Mouse (Mus musculus) liver, embryonic 12.5 days (tissue): ENCODE measurements around the gene C9orf72. TPM values are rescaled to one million over a fixed set of nuclear protein-coding genes. Genes with fewer than 3 reads are reported as not detected.

Source experiments
- ATAC-seq: fragments of 200-750 bp; cut with Nextera tagmentation; 2 replicates; pipeline ENCODE4 v1.8.0; 2017; ENCODE audit warnings: moderate number of reproducible peaks, mild to moderate bottlenecking, moderate library complexity
- H3K27ac ChIP-seq: fragments of 300-500 bp; sonication (generic); 2 replicates; pipeline ENCODE4 v1.5.1; 2016; ENCODE audit warnings: mild to moderate bottlenecking
- H3K27me3 ChIP-seq: fragments of 300-500 bp; sonication (generic); replicated peaks from 2 replicates; pipeline ENCODE4 v1.6.1; 2016; ENCODE audit warnings: mild to moderate bottlenecking, moderate library complexity
- H3K36me3 ChIP-seq: fragments of 300-500 bp; sonication (generic); 2 replicates; pipeline ENCODE4 v1.6.1; 2016; ENCODE audit warnings: mild to moderate bottlenecking, moderate library complexity
- H3K4me1 ChIP-seq: fragments of 300-500 bp; sonication (generic); 2 replicates; pipeline ENCODE4 v1.6.1; 2016
- H3K4me2 ChIP-seq: fragments of 300-500 bp; sonication (generic); 2 replicates; pipeline ENCODE4 v1.6.1; 2016; ENCODE audit warnings: mild to moderate bottlenecking, moderate library complexity
- H3K4me3 ChIP-seq: fragments of 300-500 bp; sonication (generic); 2 replicates; pipeline ENCODE4 v1.5.1; 2016; ENCODE audit warnings: mild to moderate bottlenecking, moderate library complexity
- H3K9ac ChIP-seq: fragments of 300-500 bp; sonication (generic); 2 replicates; pipeline ENCODE4 v1.6.1; 2016; ENCODE audit warnings: mild to moderate bottlenecking, moderate library complexity
- H3K9me3 ChIP-seq: fragments of 300-500 bp; sonication (generic); replicated peaks from 2 replicates; pipeline ENCODE4 v1.6.1; 2016; ENCODE audit warnings: mild to moderate bottlenecking, moderate library complexity
- WGBS: fragments of 180-500 bp; shearing (Covaris S2); methylation state at CpG from one replicate; pipeline ENCODE4 v1.1.7; 2016; ENCODE audit not compliant: insufficient replicate concordance; 5-methylcytosine and 5-hydroxymethylcytosine counted together
- polyA plus RNA-seq: library from polyadenylated mRNA; unstranded; fragments of >200 nt; fragmentation: Nextera tagmentation; extraction: Ambion mirVana; gene quantifications from 2 replicates; pipeline ENCODE4 v1.2.1, GENCODE M21; 2016

C9orf72 gene
- polyA plus RNA-seq, 1 experiment from 2014 or later: 3.4 TPM

DNA sequence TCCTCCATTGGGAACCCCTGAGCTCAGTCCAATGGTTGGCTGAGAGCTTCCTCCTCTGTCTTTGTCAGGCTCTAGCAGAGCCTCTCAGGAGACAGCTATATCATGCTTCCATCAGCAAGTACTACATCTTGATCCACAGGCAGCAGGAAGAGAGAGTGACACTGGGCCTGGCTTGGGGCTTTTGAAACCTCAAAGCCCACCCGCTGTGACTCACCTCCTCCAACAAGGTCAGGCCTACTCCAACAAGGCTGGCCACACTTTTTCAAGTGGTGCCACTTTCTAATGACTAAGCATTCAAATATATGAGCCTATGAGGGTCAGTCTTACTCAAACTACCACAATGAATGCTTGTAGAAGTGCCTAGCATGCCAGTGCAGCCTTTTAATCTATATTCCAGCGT, 53.5 kb downstream of the C9orf72 start:
- H3K9me3 ChIP-seq: no peaks in the 10 kb centered on the region
- H3K36me3 ChIP-seq: no peaks in the 10 kb centered on the region
- ATAC-seq: no peak
- WGBS: 63% methylated on average over 2 of the region's 2 CpGs
- H3K4me3 ChIP-seq: no peak overlapping the region
- no peak overlapping the region for H3K4me2 ChIP-seq
- H3K9ac ChIP-seq: no peak overlapping the region
- H3K4me1 ChIP-seq: peaks cover 2% of the 10 kb centered on the region; the same call in 1 of the 2 replicates
- no peak overlapping the region for H3K27ac ChIP-seq
- no peaks in the 10 kb centered on the region for H3K27me3 ChIP-seq

DNA sequence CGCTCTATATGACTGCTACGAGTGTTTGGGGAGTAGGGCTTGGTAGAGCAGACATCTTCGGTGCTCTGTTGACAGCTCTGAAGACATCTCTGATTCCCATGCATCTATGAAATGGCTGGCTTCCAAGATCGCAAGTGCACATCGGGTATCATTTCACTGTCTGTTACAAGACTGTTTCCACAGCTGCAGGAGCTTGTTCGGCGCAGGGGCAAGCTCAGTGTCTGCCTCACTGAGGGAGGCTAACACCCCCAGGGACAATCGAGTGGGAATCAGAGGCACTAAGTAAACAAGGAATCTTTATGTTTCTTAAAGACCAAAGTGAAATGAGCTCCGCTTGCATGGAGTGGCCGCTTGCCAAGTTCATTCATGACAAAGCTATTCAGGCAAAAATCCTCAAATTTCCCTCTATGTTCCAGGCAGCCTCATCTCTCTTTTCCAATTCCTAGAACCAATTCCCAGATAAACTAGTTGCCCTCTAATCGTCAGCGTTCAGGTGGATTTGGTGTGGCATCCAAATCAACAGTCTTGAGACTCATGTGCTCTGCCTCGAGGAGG, 56.3 kb downstream of the C9orf72 start:
- no peak overlapping the region for H3K4me2 ChIP-seq
- H3K27me3 ChIP-seq: no peaks in the 10 kb centered on the region

GRCm38 (mm10) chr4:35167855-35168254, 58.1 kb downstream of the C9orf72 start:
- Histone ChIP-seq H3K4me2 (no peak overlapping the region), H3K36me3 (no peaks in the 10 kb centered on the region), H3K4me3 (no peak overlapping the region), H3K27me3 (no peaks in the 10 kb centered on the region), H3K9ac (no peak overlapping the region), H3K27ac (no peak overlapping the region), H3K4me1 (0 out of 2 replicates have a peak, but pooled peaks cover 3% of the 10 kb centered on the region), H3K9me3 (no peaks in the 10 kb centered on the region)
- WGBS: 58% methylated on average over 5 of the region's 5 CpGs
- ATAC-seq: no peak

More for the DNA sequence above, 56.3 kb downstream of the C9orf72 start:
- 0 out of 2 replicates have a peak, but pooled peaks cover 3% of the 10 kb centered on the region for H3K4me1 ChIP-seq
- H3K27ac ChIP-seq: no peak overlapping the region
- WGBS: 70% methylated on average over 13 of the region's 13 CpGs
- no peak overlapping the region for H3K9ac ChIP-seq
- no peaks in the 10 kb centered on the region for H3K36me3 ChIP-seq
- H3K4me3 ChIP-seq: no peak overlapping the region
- ATAC-seq: no peak
- H3K9me3 ChIP-seq: no peaks in the 10 kb centered on the region

DNA sequence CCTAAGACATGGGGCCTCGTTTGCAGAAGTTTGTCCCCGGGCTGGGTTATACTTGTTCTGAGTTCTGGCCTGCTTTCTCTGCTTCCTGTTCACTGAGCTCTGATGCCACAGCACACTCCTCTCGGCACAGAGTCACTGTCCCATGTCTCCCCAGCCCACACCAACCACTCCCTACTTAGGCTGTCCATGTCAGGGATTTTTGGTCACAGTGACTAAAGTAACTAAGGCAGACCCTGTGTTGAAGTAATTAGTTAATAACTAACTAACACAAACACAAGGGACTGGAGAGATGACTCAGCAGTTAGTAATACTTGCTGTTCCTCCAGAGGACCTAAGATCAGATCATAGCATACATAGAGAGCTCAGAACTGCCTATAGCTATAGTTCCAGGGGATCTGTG, 60.0 kb downstream of the C9orf72 start:
- ATAC-seq: peak; percentile 68; the same call in 1 of the 2 replicates
- no peak overlapping the region for H3K27ac ChIP-seq

GRCm38 (mm10) chr4:35165275-35165674, 60.7 kb downstream of the C9orf72 start:
- Histone ChIP-seq H3K9ac (no peak overlapping the region), H3K4me2 (no peak overlapping the region), H3K27ac (no peak overlapping the region), H3K4me1 (0 out of 2 replicates have a peak, but pooled peaks cover 3% of the 10 kb centered on the region), H3K9me3 (no peaks in the 10 kb centered on the region), H3K27me3 (no peaks in the 10 kb centered on the region), H3K4me3 (no peak overlapping the region), H3K36me3 (no peaks in the 10 kb centered on the region)
- WGBS: 68% methylated on average over 2 of the region's 2 CpGs
- no peak for ATAC-seq

More for the DNA sequence above, 60.0 kb downstream of the C9orf72 start:
- no peak overlapping the region for H3K9ac ChIP-seq
- no peak overlapping the region for H3K4me3 ChIP-seq
- H3K4me1 ChIP-seq: 0 out of 2 replicates have a peak, but pooled peaks cover 3% of the 10 kb centered on the region
- H3K9me3 ChIP-seq: no peaks in the 10 kb centered on the region
- no peak overlapping the region for H3K4me2 ChIP-seq
- 22% methylated on average over 3 of the region's 3 CpGs for WGBS
- no peaks in the 10 kb centered on the region for H3K36me3 ChIP-seq
- no peaks in the 10 kb centered on the region for H3K27me3 ChIP-seq

GRCm38 (mm10) chr4:35157815-35158214, 68.2 kb downstream of the C9orf72 start:
- H3K9me3 ChIP-seq: no peaks in the 10 kb centered on the region
- WGBS: 34% methylated on average over 11 of the region's 11 CpGs
- H3K4me2 ChIP-seq: peak overlapping the region; percentile 80
- no peaks in the 10 kb centered on the region for H3K36me3 ChIP-seq
- no peak for ATAC-seq
- H3K27me3 ChIP-seq: peaks cover 15% of the 10 kb centered on the region
- no peak overlapping the region for H3K9ac ChIP-seq
- H3K27ac ChIP-seq: no peak overlapping the region
- H3K4me3 ChIP-seq: no peak overlapping the region
- peaks cover 10% of the 10 kb centered on the region; the same call in 1 of the 2 replicates for H3K4me1 ChIP-seq

DNA sequence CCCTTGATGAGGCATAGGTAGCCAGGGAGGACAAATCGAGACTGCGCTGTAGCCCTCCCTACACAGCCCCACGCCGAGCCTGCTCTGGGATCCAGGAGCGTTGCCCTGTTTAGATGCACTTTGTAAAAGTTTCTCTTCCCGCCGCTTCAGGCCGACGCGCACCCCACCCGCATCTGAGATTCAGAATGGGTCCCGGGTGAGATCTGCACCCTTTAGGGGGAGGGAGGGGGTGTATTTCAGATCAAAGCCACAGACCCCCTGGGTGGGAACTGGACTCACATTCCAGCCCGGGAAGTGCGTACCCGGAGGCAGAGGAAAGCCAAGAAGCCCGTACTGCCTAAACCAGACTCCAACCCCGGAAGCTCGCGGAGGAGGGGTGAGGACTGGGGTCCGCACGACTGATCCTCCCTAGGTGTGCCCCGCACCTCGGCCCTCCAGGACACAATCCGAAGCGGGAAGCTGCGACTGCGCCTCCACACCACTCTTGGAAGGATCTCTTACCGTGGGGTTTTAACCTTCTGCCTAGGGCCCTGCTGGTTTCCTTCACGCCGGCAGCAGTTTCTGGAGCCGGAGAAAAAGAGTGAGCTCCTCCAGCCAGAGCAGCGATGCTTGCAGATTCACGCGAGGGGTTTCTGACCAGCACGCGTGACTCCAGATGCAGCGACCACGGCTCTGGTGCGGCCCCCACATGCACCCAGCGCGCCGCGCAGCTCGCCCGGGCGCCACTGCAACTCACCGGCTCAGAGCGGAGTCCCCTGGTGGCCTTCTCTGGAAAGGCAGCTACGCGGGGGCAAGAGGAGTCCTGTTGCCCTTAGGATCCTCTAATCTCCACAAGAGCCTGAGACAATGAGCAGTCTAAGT, 69.0 kb downstream of the C9orf72 start, which contains the start of gene Mob3b:
Gene Mob3b (minus strand): TSS at position 734 of the 861 bp plus-strand sequence.
- WGBS: 0% methylated on average over 50 of the region's 50 CpGs
- H3K9me3 ChIP-seq: no peaks in the 10 kb centered on the region
- H3K4me3 ChIP-seq: peak within 1 kb of the TSS; percentile 59
- no peaks in the 10 kb centered on the region for H3K36me3 ChIP-seq
- H3K27me3 ChIP-seq: peaks cover 15% of the 10 kb centered on the region
- H3K4me1 ChIP-seq: peaks cover 10% of the 10 kb centered on the region; the same call in 1 of the 2 replicates
- peak within 1 kb of the TSS; percentile 80 for H3K4me2 ChIP-seq
- peak; percentile 77 for ATAC-seq
- peak within 1 kb of the TSS; percentile 62 for H3K27ac ChIP-seq
- H3K9ac ChIP-seq: peak within 1 kb of the TSS; percentile 53

DNA sequence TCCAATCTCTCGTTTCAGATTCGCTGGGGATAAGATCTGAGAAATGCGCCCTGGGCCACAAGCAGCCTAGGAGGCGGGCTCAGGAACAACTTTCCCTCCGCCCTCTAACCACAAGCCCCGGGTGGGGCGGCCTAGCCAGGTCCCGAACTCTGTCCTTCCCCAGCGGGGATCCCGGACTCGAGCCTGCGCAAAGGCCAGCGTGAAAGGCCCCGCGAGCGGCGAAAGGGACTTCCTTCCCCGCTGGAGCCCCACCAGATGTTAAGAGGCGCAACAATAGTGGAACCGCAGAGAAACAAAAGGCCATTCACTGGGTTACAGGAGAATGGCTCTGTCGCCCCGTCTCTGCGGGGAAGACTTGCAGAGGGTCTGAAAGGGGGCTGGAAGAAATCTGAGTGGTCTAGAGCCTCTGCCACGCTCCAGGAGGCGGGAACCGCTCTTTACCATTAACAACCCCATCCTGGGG, 69.8 kb downstream of the C9orf72 start:
- Histone ChIP-seq H3K36me3 (no peaks in the 10 kb centered on the region), H3K9me3 (no peaks in the 10 kb centered on the region), H3K27me3 (peaks cover 15% of the 10 kb centered on the region), H3K4me3 (peak overlapping the region; percentile 59), H3K4me1 (peaks cover 10% of the 10 kb centered on the region; the same call in 1 of the 2 replicates), H3K4me2 (peak overlapping the region; percentile 80), H3K9ac (peak overlapping the region; percentile 53), H3K27ac (peak overlapping the region; percentile 62)
- WGBS: under 1% methylated on average over 26 of the region's 26 CpGs
- peak; percentile 66 for ATAC-seq

GRCm38 (mm10) chr4:35155132-35155922, 70.6 kb downstream of the C9orf72 start:
- WGBS: 23% methylated on average over 20 of the region's 20 CpGs
- peak overlapping the region; percentile 62 for H3K27ac ChIP-seq
- ATAC-seq: peak; percentile 50
- peaks cover 10% of the 10 kb centered on the region; the same call in 1 of the 2 replicates for H3K4me1 ChIP-seq
- H3K27me3 ChIP-seq: peaks cover 15% of the 10 kb centered on the region
- peak overlapping the region; percentile 53 for H3K9ac ChIP-seq
- H3K4me3 ChIP-seq: peak overlapping the region; percentile 59
- peak overlapping the region; percentile 80 for H3K4me2 ChIP-seq
- no peaks in the 10 kb centered on the region for H3K36me3 ChIP-seq
- no peaks in the 10 kb centered on the region for H3K9me3 ChIP-seq

- Histone ChIP-seq H3K4me2 (no peak overlapping the region), H3K9me3 (no peaks in the 10 kb centered on the region), H3K9ac (no peak overlapping the region), H3K36me3 (no peaks in the 10 kb centered on the region), H3K4me1 (peaks cover 10% of the 10 kb centered on the region; the same call in 1 of the 2 replicates), H3K27ac (no peak overlapping the region), H3K4me3 (no peak overlapping the region), H3K27me3 (peaks cover 15% of the 10 kb centered on the region)
- WGBS: 68% methylated on average over 3 of the region's 3 CpGs
- no peak for ATAC-seq
These were observed 71.9 kb downstream of the C9orf72 start for GRCm38 (mm10) chr4:35154051-35154450.

DNA sequence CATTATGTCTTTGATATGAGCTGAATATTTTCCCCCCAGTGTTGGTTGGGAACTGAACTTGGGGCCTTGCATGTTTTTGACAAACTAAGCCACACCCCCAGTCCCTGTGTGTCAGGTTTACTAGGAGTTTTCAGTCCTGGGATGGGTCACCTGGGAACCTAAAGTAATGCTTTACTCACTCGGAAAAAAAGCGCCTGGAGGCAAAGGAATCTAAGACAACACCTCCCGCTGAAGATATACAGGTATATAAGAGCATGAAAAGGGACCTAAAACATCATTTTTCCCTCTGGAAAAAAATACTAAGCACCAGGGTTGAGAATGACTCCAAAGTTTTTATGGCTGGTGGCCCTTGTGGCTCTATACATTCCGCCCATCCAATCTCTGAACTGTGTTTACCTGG, 74.2 kb downstream of the C9orf72 start, which contains the start of gene Ifnk:
Gene Ifnk (plus strand): TSS at position 301 of the 400 bp plus-strand sequence.
- Histone ChIP-seq H3K4me2 (no peak within 1 kb of the TSS), H3K36me3 (no peaks in the 10 kb centered on the region), H3K27me3 (peaks cover 15% of the 10 kb centered on the region), H3K4me1 (peaks cover 10% of the 10 kb centered on the region; the same call in 1 of the 2 replicates), H3K4me3 (no peak within 1 kb of the TSS), H3K27ac (no peak within 1 kb of the TSS), H3K9me3 (no peaks in the 10 kb centered on the region), H3K9ac (no peak within 1 kb of the TSS)
- 70% methylated on average over 4 of the region's 4 CpGs for WGBS
- ATAC-seq: no peak
